Mouse (Mus musculus) kidney, embryonic 16.5 days (tissue): Measurements from ENCODE around the gene Fam178b. TPM values are rescaled to one million over a fixed set of nuclear protein-coding genes. Genes with fewer than 3 reads are reported as not detected.
"Not testable (repeated sequence)": the region's sequence is repeated elsewhere in the genome, so short reads cannot be mapped to it uniquely, and the experiment has no call there.

ENCODE experiments used
- ATAC-seq: fragments of 200-750 bp; cut with Nextera tagmentation; 2 replicates; pipeline ENCODE4 v1.8.0; 2017; ENCODE audit warnings: moderate TSS enrichment; ENCODE audit not compliant: low FRiP score, low TSS enrichment
- H3K27ac ChIP-seq: fragments of 300-500 bp; sonication (generic); 2 replicates; pipeline ENCODE4 v1.5.1; 2014; ENCODE audit warnings: low read length
- H3K27me3 ChIP-seq: fragments of 300-500 bp; sonication (generic); 2 replicates; pipeline ENCODE4 v1.6.1; 2014; ENCODE audit warnings: low read length, control low read depth, mixed read lengths; ENCODE audit not compliant: insufficient read depth
- H3K36me3 ChIP-seq: fragments of 300-500 bp; sonication (generic); 2 replicates; pipeline ENCODE4 v1.6.1; 2014; ENCODE audit warnings: low read length, control low read depth, mixed read lengths; ENCODE audit not compliant: insufficient read depth
- H3K4me1 ChIP-seq: fragments of 300-500 bp; sonication (generic); 2 replicates; pipeline ENCODE4 v1.6.1; 2014; ENCODE audit warnings: low read length, control low read depth, mixed read lengths; ENCODE audit not compliant: insufficient read depth
- H3K4me2 ChIP-seq: fragments of 300-500 bp; sonication (generic); replicated peaks from 2 replicates; pipeline ENCODE4 v1.6.1; 2014; ENCODE audit warnings: low read depth, low read length
- H3K4me3 ChIP-seq: fragments of 300-500 bp; sonication (generic); 2 replicates; pipeline ENCODE4 v1.5.1; 2014; ENCODE audit warnings: mild to moderate bottlenecking, low read length
- H3K9ac ChIP-seq: fragments of 300-500 bp; sonication (generic); replicated peaks from 2 replicates; pipeline ENCODE4 v1.6.1; 2014; ENCODE audit warnings: low read length
- H3K9me3 ChIP-seq: fragments of 300-500 bp; sonication (generic); 2 replicates; pipeline ENCODE4 v1.6.1; 2016; ENCODE audit warnings: low read length, control low read depth
- WGBS: fragments of 180-500 bp; shearing (Covaris S2); extraction: QIAGEN DNeasy Blood & Tissue Kit; methylation state at CpG from one replicate; pipeline ENCODE4 v1.1.7; 2014; 5-methylcytosine and 5-hydroxymethylcytosine counted together
- polyA plus RNA-seq: library from polyadenylated mRNA; unstranded; fragments of >200 nt; fragmentation: Nextera tagmentation; extraction: Ambion mirVana; gene quantifications from 2 replicates; pipeline ENCODE4 v1.2.1, GENCODE M21; 2015

The Fam178b gene
- polyA plus RNA-seq, 1 experiment from 2014 or later, result 1.8 TPM

GRCm38 (mm10) chr1:36545845-36546600 lies 137.0 kb downstream of the Fam178b start:
- Histone ChIP-seq H3K4me2 (peak overlapping the region; percentile 74), H3K4me1 (peaks cover 33% of the 10 kb centered on the region), H3K27me3 (no peaks in the 10 kb centered on the region), H3K36me3 (peaks cover 42% of the 10 kb centered on the region), H3K9me3 (no peaks in the 10 kb centered on the region), H3K27ac (no peak overlapping the region), H3K4me3 (peak overlapping the region; percentile 76), H3K9ac (peak overlapping the region; percentile 89)
- ATAC-seq, result no peak
- WGBS, result 73% methylated on average over 19 of the region's 19 CpGs

- Histone ChIP-seq H3K4me1 (peaks cover 33% of the 10 kb centered on the region), H3K27ac (no peak overlapping the region), H3K4me3 (no peak overlapping the region), H3K4me2 (no peak overlapping the region), H3K9ac (no peak overlapping the region), H3K36me3 (peaks cover 41% of the 10 kb centered on the region), H3K9me3 (no peaks in the 10 kb centered on the region), H3K27me3 (no peaks in the 10 kb centered on the region)
- 74% methylated on average over 2 of the region's 2 CpGs for WGBS
- no peak for ATAC-seq
Observed at GRCm38 (mm10) chr1:36545382-36545781, 137.6 kb downstream of the Fam178b start.

DNA sequence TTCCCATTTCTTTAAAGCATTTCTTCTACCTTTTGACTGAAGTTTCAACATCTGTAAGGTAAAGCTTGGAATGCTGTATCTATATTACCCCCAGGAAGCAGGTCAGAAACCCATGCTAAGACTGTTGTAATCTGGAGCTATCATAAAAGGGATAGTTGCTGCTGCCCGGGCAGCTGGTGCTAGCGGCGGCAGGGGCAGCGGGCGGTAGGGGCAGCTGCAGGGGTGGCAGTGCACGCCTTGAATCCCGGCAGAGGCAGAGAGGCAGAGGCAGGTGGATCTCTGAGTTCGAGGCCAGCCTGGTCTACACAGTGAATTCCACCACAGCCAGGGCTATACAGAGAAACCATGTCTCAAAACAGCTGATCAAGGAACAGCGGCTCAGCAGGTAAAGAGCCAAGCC lies 140.1 kb downstream of the Fam178b start:
- Histone ChIP-seq H3K27ac (no peak overlapping the region), H3K27me3 (no peaks in the 10 kb centered on the region), H3K9ac (no peak overlapping the region), H3K4me3 (no peak overlapping the region), H3K4me1 (peaks cover 14% of the 10 kb centered on the region), H3K36me3 (peaks cover 38% of the 10 kb centered on the region), H3K9me3 (no peaks in the 10 kb centered on the region), H3K4me2 (no peak overlapping the region)
- no peak for ATAC-seq
- WGBS, result 91% methylated on average over 9 of the region's 9 CpGs

DNA sequence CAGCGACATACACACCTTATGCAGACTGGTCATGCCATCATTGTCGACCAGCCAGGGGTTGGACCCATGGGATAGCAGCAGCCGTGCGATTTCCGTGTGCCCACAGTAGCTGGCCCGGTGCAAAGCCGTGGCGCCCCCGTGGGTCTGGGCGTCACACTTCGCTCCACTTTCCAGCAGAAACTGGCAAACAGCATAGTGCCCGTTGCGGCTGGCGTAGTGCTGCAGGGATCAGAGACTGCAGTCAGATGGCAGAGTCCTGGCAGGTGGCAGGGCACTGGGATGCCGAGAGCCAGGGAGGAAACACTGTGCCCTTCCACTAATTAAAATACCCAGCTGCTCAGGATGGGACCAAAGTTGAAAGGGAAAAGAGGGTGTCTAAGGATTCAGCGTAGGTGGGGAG lies 141.1 kb downstream of the Fam178b start:
- no peaks in the 10 kb centered on the region for H3K9me3 ChIP-seq
- no peaks in the 10 kb centered on the region for H3K27me3 ChIP-seq
- peaks cover 42% of the 10 kb centered on the region for H3K36me3 ChIP-seq
- 94% methylated on average over 16 of the region's 16 CpGs for WGBS
- H3K4me2 ChIP-seq, result no peak overlapping the region
- H3K4me3 ChIP-seq, result no peak overlapping the region
- H3K4me1 ChIP-seq, result peaks cover 7% of the 10 kb centered on the region; the same call in 1 of the 2 replicates
- no peak overlapping the region for H3K9ac ChIP-seq
- ATAC-seq, result no peak
- H3K27ac ChIP-seq, result no peak overlapping the region

DNA sequence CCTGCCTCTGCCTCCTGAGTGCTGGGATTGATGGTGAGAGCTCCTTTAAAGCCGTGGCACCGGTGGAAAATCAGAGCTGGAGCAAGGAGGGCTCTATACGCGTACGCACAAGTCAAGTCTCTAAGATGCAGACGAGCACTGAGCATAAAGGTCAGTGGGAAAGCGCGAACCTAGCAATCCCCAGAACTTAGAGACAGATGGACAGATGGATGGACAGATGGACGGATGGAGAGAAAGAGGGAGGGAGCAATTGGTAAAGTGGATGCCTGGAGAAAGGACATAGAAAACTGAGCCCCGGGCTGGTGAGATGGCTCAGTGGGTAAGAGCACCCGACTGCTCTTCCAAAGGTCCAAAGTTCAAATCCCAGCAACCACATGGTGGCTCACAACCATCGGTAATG lies 142.2 kb downstream of the Fam178b start:
- Histone ChIP-seq H3K27me3 (no peaks in the 10 kb centered on the region), H3K4me2 (no peak overlapping the region), H3K27ac (no peak overlapping the region), H3K9me3 (no peaks in the 10 kb centered on the region), H3K4me1 (0 out of 2 replicates have a peak, but pooled peaks cover 6% of the 10 kb centered on the region), H3K4me3 (no peak overlapping the region), H3K36me3 (peaks cover 42% of the 10 kb centered on the region), H3K9ac (no peak overlapping the region)
- 91% methylated on average over 12 of the region's 12 CpGs for WGBS
- no peak for ATAC-seq

GRCm38 (mm10) chr1:36540132-36540531 lies 142.9 kb downstream of the Fam178b start:
- Histone ChIP-seq H3K4me3 (no peak overlapping the region), H3K27me3 (no peaks in the 10 kb centered on the region), H3K4me2 (no peak overlapping the region), H3K9ac (no peak overlapping the region), H3K36me3 (peaks cover 42% of the 10 kb centered on the region), H3K4me1 (0 out of 2 replicates have a peak, but pooled peaks cover 6% of the 10 kb centered on the region), H3K9me3 (no peaks in the 10 kb centered on the region), H3K27ac (no peak overlapping the region)
- ATAC-seq, result no peak
- 93% methylated on average over 11 of the region's 11 CpGs for WGBS

GRCm38 (mm10) chr1:36539186-36539585 lies 143.8 kb downstream of the Fam178b start, which contains the start of gene Gm42417:
Gm42417 (minus strand) TSS chr1:36539429.
- WGBS, result 26% methylated on average over 9 of the region's 9 CpGs
- Histone ChIP-seq H3K36me3 (peaks cover 42% of the 10 kb centered on the region), H3K9me3 (no peaks in the 10 kb centered on the region), H3K9ac (no peak within 1 kb of the TSS), H3K4me1 (0 out of 2 replicates have a peak, but pooled peaks cover 6% of the 10 kb centered on the region), H3K27me3 (no peaks in the 10 kb centered on the region), H3K4me2 (no peak within 1 kb of the TSS), H3K4me3 (no peak within 1 kb of the TSS), H3K27ac (0 out of 2 replicates have a peak within 1 kb of the TSS, but pooled peaks have one; percentile 29)
- peak; percentile 69 for ATAC-seq

- H3K27ac ChIP-seq, result 0 out of 2 replicates have a peak overlapping the region, but pooled peaks have one; percentile 29
- H3K9me3 ChIP-seq, result no peaks in the 10 kb centered on the region
- H3K9ac ChIP-seq, result no peak overlapping the region
- no peak overlapping the region for H3K4me2 ChIP-seq
- H3K4me1 ChIP-seq, result 0 out of 2 replicates have a peak, but pooled peaks cover 6% of the 10 kb centered on the region
- no peak for ATAC-seq
- no peaks in the 10 kb centered on the region for H3K27me3 ChIP-seq
- peaks cover 42% of the 10 kb centered on the region for H3K36me3 ChIP-seq
- WGBS, result 89% methylated on average over 4 of the region's 4 CpGs
- H3K4me3 ChIP-seq, result no peak overlapping the region
Observed at GRCm38 (mm10) chr1:36538727-36539126, 144.3 kb downstream of the Fam178b start.

- H3K4me3 ChIP-seq, H3K4me2 ChIP-seq, H3K9ac ChIP-seq, H3K4me1 ChIP-seq, H3K27me3 ChIP-seq, H3K9me3 ChIP-seq, H3K27ac ChIP-seq, ATAC-seq: not testable (repeated sequence)
- H3K36me3 ChIP-seq, result peaks cover 32% of the 10 kb centered on the region
- 94% methylated on average over 9 of the region's 9 CpGs for WGBS
Observed at GRCm38 (mm10) chr1:36536783-36537182, 146.2 kb downstream of the Fam178b start, which contains the start of gene Ankrd23. Ankrd23 (minus strand) TSS chr1:36536883.

- no peak overlapping the region for H3K9ac ChIP-seq
- WGBS, result 63% methylated on average over 8 of the region's 8 CpGs
- no peak overlapping the region for H3K4me2 ChIP-seq
- no peaks in the 10 kb centered on the region for H3K27me3 ChIP-seq
- peaks cover 28% of the 10 kb centered on the region for H3K36me3 ChIP-seq
- no peak overlapping the region for H3K27ac ChIP-seq
- no peak overlapping the region for H3K4me3 ChIP-seq
- ATAC-seq, result no peak
- H3K9me3 ChIP-seq, result no peaks in the 10 kb centered on the region
- H3K4me1 ChIP-seq, result 0 out of 2 replicates have a peak, but pooled peaks cover 6% of the 10 kb centered on the region
Observed at GRCm38 (mm10) chr1:36536397-36536728, 146.6 kb downstream of the Fam178b start.
